Mouse (Mus musculus): ENCODE data around the gene Apoc1.

GRCm38 (mm10) chr7:19718297-19718952 lies 26.0 kb upstream of the Apoc1 start:
- TF ChIP-seq CTCF (IDR thresholded peaks at IDR 0.05 in 2 of 3, conservative IDR thresholded peaks at IDR 0.05 in 1 of 3; ENCODE audit: control insufficient read depth in 1 of 3, insufficient read depth in 1 of 3, low read depth in 2 of 3, low read length in 3 of 3, poor library complexity in 1 of 3, severe bottlenecking in 1 of 3) (no peak), CHD1 (IDR thresholded peaks at IDR 0.05; ENCODE audit: low read depth, low read length) (no peak), NELFE (IDR thresholded peaks at IDR 0.05; ENCODE audit: low read depth, low read length) (no peak), RAD21 (IDR thresholded peaks at IDR 0.05; ENCODE audit: low read depth, low read length) (no peak), USF1 (IDR thresholded peaks at IDR 0.05; ENCODE audit: low read depth, low read length) (no peak), E2F4 (IDR thresholded peaks at IDR 0.05; ENCODE audit: borderline replicate concordance, low read depth, low read length) (no peak), HCFC1 (IDR thresholded peaks at IDR 0.05; ENCODE audit: low read depth, low read length) (no peak), GATA1 (IDR thresholded peaks at IDR 0.05; ENCODE audit: low read depth, low read length) (no peak), UBTF (IDR thresholded peaks at IDR 0.05; ENCODE audit: borderline replicate concordance, insufficient read depth, low read depth, low read length) (no peak), TBP (IDR thresholded peaks at IDR 0.05; ENCODE audit: low read depth, low read length) (no peak), POLR2A (IDR thresholded peaks at IDR 0.05; ENCODE audit: control insufficient read depth in 1 of 2, insufficient read depth in 1 of 2, low read depth in 1 of 2, low read length in 2 of 2, poor library complexity in 1 of 2) (no peak)
